Mouse (Mus musculus) erythroid progenitor cell, adult 5-6 weeks (primary cell): ENCODE data around the gene Nme8. TPM values are rescaled to one million over a fixed set of nuclear protein-coding genes. Genes with fewer than 3 reads are reported as not detected.

Experiments used
- ATAC-seq: replicated peaks from 2 replicates; pipeline ENCODE4 v1.8.0; 2016; ENCODE audit warnings: moderate number of reproducible peaks, mild to moderate bottlenecking, moderate TSS enrichment, inconsistent platforms; ENCODE audit not compliant: poor library complexity, low FRiP score, severe bottlenecking
- total RNA-seq, 2 experiments: library from RNA; stranded (forward) in 1 of 2; stranded (reverse) in 1 of 2; fragments of 150-400 nt in 1 of 2; fragments of 186-747, 209-891 nt in 1 of 2; gene quantifications; 2 replicates each; pipeline versions ENCODE4 v1.2.3 to v1.2.4; 2015 to 2017; ENCODE audit warnings: low replicate concordance in 2 of 2

Gene Nme8
- total RNA-seq, 2 experiments from 2014 or later = not detected

DNA sequence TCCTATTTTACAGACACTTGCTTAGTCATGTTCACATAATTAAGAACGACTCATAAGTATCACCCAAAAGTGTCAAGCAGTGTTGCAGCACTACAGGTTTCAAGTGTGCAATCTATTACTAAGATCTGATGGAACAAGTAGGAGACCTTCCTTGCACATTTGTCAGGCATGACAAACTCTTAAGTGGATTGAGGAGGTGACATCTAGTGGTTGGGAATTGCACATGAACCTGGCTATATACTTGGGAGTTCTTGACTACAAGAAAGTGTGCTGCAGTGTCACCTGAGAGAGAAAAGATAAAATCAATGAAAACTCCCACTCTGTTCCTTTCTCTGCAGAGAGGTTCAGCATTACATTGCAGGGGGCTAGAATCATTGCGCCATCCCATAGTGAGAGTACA lies 53.4 kb downstream of the Nme8 start:
- ATAC-seq = no peak

GRCm38 (mm10) chr13:19643519-19643918 lies 54.1 kb downstream of the Nme8 start:
- ATAC-seq = no peak

DNA sequence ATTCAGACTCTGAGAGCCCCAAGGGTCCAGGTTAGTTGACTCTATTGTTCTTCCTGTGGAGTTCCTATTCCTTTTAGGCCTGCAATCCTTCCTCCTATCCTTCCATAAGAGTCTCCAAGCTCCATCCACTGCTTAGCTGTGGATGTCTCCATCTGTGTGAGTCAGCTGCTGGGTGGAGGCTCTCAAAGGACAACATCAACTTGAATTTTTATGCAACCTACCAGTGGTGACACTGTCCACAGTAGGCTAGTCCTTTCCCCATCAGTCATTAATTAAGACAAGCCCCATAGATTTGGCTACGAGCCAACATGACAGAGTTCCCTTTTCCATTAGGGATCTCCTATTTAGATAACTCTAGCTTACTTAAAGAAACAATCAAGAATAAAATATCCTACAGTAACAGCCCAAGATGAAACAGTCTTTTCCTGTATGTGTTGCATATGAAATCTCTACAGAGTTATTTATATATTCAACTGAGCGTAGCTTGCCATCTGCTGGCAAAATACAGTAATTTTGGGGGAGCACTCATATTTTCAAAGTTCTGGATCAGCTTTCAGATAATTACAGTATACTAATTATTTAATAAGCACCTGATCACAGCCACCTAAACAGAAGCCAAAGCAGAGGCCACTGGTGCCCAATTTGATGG lies 57.3 kb downstream of the Nme8 start:
- no peak for ATAC-seq

DNA sequence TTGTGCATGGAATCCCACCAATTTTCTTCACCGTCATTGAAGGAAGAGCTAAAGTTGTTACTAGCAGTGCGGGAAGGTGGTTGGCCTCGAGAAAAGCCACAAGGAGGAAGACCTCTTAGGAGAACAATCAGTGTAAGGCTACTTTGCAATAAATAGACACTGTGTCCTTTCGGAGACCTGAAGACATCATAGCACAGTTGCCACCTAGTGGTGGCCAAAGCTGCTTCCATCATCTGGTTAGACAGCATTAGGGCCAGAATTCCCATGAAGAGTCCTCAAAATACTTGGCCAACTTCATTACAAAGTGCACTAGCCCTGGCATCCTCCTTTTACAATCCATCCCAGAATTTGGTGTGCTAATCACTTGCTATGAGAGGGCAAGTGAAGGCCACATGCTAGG lies 61.5 kb downstream of the Nme8 start:
- ATAC-seq = 0 out of 2 replicates have a peak, but pooled peaks have one; percentile 62

- ATAC-seq = no peak
Observed at GRCm38 (mm10) chr13:19630768-19631709, 66.6 kb downstream of the Nme8 start.

GRCm38 (mm10) chr13:19626473-19626872 lies 71.1 kb downstream of the Nme8 start:
- ATAC-seq = no peak

- ATAC-seq = no peak
Observed at GRCm38 (mm10) chr13:19624632-19625320, 72.8 kb downstream of the Nme8 start.

DNA sequence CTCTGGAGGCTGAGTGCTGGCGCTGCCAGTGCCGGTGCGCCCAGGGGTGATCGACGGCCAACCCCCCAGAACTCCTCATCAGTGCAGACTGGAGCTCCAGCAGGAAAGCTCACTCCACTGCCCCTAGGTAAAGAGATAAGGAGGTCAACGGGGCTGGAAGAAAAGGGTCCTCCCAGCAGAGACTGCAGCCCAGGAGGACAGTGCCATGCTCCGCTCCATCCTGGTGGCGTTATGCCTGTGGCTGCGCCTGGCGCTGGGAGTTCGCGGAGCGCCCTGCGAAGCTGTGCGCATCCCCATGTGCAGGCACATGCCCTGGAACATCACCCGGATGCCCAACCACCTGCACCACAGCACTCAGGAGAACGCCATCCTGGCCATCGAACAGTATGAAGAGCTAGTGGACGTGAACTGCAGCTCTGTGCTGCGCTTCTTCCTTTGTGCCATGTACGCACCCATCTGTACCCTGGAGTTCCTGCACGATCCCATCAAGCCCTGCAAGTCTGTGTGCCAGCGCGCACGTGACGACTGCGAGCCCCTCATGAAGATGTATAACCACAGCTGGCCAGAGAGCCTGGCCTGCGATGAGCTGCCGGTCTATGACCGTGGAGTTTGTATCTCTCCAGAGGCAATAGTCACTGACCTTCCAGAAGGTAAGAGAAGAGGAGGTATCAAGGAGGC lies 74.2 kb downstream of the Nme8 start:
- no peak for ATAC-seq

- ATAC-seq = peak; percentile 63
Observed at GRCm38 (mm10) chr13:19622573-19623227, 74.9 kb downstream of the Nme8 start, which contains the start of gene Sfrp4. Gene Sfrp4, plus strand, starts transcription at chr13:19623104.

DNA sequence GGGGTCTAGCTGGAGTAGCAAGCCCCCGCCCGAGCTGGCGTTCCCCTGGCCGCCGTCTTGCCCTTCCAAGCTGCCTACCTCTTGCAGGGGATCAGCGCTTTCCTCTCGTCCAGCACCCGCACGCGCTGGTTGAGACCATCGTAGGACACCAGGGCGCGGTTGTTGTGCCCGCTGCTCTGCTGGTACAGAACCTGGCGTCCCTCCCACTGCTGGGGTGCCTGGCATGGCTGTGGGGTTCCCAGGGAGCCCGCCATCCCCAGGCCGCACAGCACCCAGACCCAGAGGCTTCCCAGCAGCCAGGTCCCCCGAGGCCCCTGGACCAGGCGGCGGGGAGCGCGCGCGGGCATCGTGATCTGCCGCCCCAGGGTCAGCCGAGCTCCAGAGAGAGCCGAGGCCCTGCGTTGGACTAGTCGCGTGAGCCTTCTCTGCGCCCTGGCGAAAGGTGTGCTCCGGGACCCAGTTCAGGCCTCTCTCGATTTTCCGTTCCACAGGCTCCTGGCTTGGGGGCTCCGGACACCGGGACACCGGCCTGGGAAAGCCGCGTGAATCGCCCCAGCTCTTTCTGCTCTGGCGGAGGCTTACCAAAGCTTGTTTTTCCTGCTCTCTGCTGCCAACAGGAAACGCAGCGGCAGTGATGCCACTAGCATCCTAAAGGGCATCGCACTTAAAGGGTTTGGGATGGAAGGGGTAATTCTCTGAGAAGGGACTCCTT lies 78.2 kb downstream of the Nme8 start, which contains the start of gene Epdr1:
Epdr1 (minus strand) TSS at position 712 of the 712 bp plus-strand sequence.
- ATAC-seq = peak; percentile 76

- ATAC-seq = peak; percentile 68
Observed at GRCm38 (mm10) chr13:19618841-19619215, 78.8 kb downstream of the Nme8 start.

DNA sequence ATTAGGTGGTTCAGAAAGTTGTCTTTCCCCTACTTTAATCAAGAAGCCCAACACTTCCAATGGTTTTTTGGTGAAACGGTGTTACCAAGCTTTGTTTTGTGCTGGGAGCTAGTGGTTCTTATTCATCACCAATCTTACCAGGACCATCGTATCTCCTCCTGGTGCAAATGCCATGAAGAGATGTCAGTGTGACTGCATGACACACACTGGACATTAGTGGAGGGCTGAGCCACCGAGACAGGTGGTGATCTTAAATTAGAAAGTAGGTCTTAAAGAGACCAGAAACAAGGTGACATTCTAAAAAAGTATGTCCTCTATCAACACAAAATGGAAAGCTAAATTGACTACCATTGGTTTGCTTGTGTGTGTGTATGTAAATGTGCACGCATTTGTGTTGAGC lies 79.5 kb downstream of the Nme8 start:
- no peak for ATAC-seq

- ATAC-seq = no peak
Observed at GRCm38 (mm10) chr13:19614311-19614710, 83.3 kb downstream of the Nme8 start.

DNA sequence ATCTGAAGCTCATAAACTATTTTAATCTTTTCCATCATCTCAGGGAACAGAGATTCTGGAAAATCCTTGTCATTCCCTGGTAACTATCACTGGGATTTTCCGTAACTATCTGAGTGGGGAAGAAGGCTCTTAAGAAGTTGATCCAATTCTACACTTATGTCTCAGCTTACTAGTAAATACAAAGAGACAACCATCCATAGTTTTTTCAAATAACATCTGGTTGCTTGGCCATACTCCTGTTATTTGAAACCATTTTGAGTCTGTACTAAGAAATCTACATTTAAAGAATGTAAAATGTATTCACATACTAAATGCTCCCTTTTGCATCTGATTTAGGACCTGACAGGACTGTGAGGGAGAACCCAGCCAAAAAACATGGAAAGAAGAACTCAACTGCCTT lies 84.2 kb downstream of the Nme8 start:
- ATAC-seq = no peak

GRCm38 (mm10) chr13:19612963-19613362 lies 84.6 kb downstream of the Nme8 start:
- no peak for ATAC-seq

GRCm38 (mm10) chr13:19612348-19612747 lies 85.2 kb downstream of the Nme8 start:
- ATAC-seq = peak; percentile 70

- ATAC-seq = no peak
Observed at GRCm38 (mm10) chr13:19608120-19608519, 89.5 kb downstream of the Nme8 start.

DNA sequence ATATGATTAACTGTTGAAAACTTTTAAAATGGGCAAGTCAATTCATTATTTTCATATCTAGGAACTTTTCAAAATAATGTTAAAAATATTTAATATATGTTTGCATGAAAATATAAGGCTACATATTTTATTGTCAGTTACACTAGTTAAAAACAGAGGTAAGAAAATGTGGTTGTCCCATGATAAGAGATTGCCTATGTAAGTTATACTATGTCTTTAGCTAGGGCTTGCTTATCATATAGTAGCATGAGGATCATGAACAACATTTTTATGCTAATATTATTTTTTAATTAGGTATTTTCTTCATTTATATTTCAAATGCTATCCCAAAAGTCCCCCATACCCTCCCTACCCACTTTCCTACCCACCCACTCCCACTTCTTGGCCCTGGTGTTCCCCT lies 92.7 kb downstream of the Nme8 start:
- ATAC-seq = peak; percentile 88

DNA sequence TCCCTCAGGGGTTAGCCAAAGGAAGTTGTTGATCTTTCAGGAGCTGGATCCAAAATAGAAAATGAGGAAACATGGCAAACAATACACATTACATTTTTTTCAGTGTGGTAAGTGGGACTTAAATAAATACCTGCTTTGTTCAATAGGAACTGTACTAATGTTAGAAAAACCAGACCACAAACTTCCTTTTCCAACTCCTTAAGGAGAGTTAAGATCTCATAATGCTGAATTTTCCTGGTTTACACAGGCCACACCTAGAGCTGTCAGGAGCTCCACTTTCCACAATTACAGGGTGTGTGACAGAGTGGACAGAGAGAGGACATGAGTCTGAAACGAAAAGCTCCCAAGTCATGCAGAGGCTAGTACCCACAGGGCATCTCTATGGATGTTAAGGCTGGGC lies 93.9 kb downstream of the Nme8 start:
- no peak for ATAC-seq
